Mouse (Mus musculus) Patski (cell line): ENCODE results near the gene Ncoa5. TPM values are rescaled to one million over a fixed set of nuclear protein-coding genes. Genes with fewer than 3 reads are reported as not detected.

Experiments
- ATAC-seq: fragments of 100-300 bp; one replicate; pipeline ENCODE4 v1.8.0; 2021
- CTCF ChIA-PET: fragments of 350-600 bp; sonication (Branson Sonifier 250); formaldehyde crosslinking; loops from one replicate; lab custom pipeline; 2022; ENCODE audit warnings: inconsistent platforms; lab: Charles Lee
- POLR2A ChIA-PET: fragments of 350-600 bp; sonication (Branson Sonifier 250); formaldehyde crosslinking; loops from one replicate; lab custom pipeline; 2022; ENCODE audit warnings: antibody characterized with exemption, inconsistent platforms; lab: Charles Lee
- DNase-seq: peaks from one replicate; pipeline ENCODE4 v3.0.0-alpha.2; 2011; ENCODE audit warnings: low read depth, low spot score
- H3K27me3 ChIP-seq: fragments of 371-371 bp; one replicate; pipeline ENCODE4 v1.5.1; 2021
- CTCF ChIP-seq: fragments of 100-300 bp; IDR thresholded peaks from one replicate; pipeline ENCODE4 v1.5.1; 2021
- in situ Hi-C: fragments of 300-500 bp; cut with MboI; formaldehyde crosslinking; loops from 3 replicates; pipeline ENCODE4 v1.11.1; 2018; ENCODE audit warnings: low pct_unique_long_range_greater_than_20kb, mixed read lengths
- polyA plus RNA-seq: library from polyadenylated mRNA; unstranded; gene quantifications from one replicate; pipeline ENCODE4 v1.2.3, GENCODE M21; 2021

Ncoa5 gene
- polyA plus RNA-seq = 40.0 TPM

GRCm38 (mm10) chr2:165034131-165035057 is at the start of gene Ncoa5:
Ncoa5 (minus strand) TSS chr2:165034867.
- POLR2A ChIA-PET = interaction anchor here (0.6 to 1.5 kb wide), 3 partner anchors 9 to 66 kb away, joined by 4 to 5 read pairs (median 5); no protein-coding TSS in a partner anchor
- peaks cover 7% of the 10 kb centered on the region for H3K27me3 ChIP-seq
- TF ChIP-seq CTCF = peak; percentile 39
- peak; percentile 50 for DNase-seq
- in situ Hi-C loops = no loop called here
- peak; percentile 86 for ATAC-seq
- CTCF ChIA-PET = interaction anchor here (1.1 to 2.1 kb wide), 3 partner anchors 10 to 18 kb away, joined by 3 to 8 read pairs (median 3); no protein-coding TSS in a partner anchor

- TF ChIP-seq CTCF = no peak
- CTCF ChIA-PET = interaction anchor here (1.2 kb wide), 1 partner anchor 10 kb away, joined by 3 read pairs; no protein-coding TSS in a partner anchor
- POLR2A ChIA-PET = no interaction called here
- in situ Hi-C loops = loop anchor here (25.0 kb wide), 1 partner anchor 381 kb away; the partner anchor contains the start of gene Slc13a3
- peaks cover 34% of the 10 kb centered on the region for H3K27me3 ChIP-seq
- no peak for DNase-seq
- no peak for ATAC-seq
Measured at GRCm38 (mm10) chr2:165081257-165081656, 46.6 kb upstream of the Ncoa5 start.

GRCm38 (mm10) chr2:165080657-165081056 is 46.0 kb upstream of the Ncoa5 start:
- CTCF ChIA-PET = interaction anchor here (1.2 kb wide), 1 partner anchor 10 kb away, joined by 3 read pairs; no protein-coding TSS in a partner anchor
- DNase-seq (no peak), ATAC-seq (no peak)
- POLR2A ChIA-PET = no interaction called here
- peaks cover 34% of the 10 kb centered on the region for H3K27me3 ChIP-seq
- in situ Hi-C loops = loop anchor here (25.0 kb wide), 1 partner anchor 382 kb away; the partner anchor contains the start of gene Slc13a3
- TF ChIP-seq CTCF = no peak

- ATAC-seq = no peak
- POLR2A ChIA-PET = no interaction called here
- in situ Hi-C loops = loop anchor here (5.0 to 25.0 kb wide), 2 partner anchors 194 to 384 kb away; partner anchors contain the start of gene Slc13a3
- TF ChIP-seq CTCF = no peak
- H3K27me3 ChIP-seq = peaks cover 28% of the 10 kb centered on the region
- CTCF ChIA-PET = no interaction called here
- no peak for DNase-seq
Measured at GRCm38 (mm10) chr2:165078605-165079004, 43.9 kb upstream of the Ncoa5 start.

GRCm38 (mm10) chr2:165078045-165078444 is 43.4 kb upstream of the Ncoa5 start:
- in situ Hi-C loops = loop anchor here (5.0 to 25.0 kb wide), 2 partner anchors 194 to 384 kb away; partner anchors contain the start of gene Slc13a3
- CTCF ChIA-PET = no interaction called here
- ATAC-seq = no peak
- no peak for TF ChIP-seq CTCF
- DNase-seq = no peak
- peaks cover 28% of the 10 kb centered on the region for H3K27me3 ChIP-seq
- POLR2A ChIA-PET = no interaction called here

- in situ Hi-C loops = loop anchor here (5.0 to 25.0 kb wide), 2 partner anchors 195 to 385 kb away; partner anchors contain the start of gene Slc13a3
- ChIA-PET POLR2A (no interaction called here), CTCF (no interaction called here)
- no peak for TF ChIP-seq CTCF
- peaks cover 35% of the 10 kb centered on the region for H3K27me3 ChIP-seq
- ATAC-seq (no peak), DNase-seq (no peak)
Measured at GRCm38 (mm10) chr2:165077055-165077454, 42.4 kb upstream of the Ncoa5 start.

- CTCF ChIA-PET = interaction anchor here (0.9 to 2.4 kb wide), 4 partner anchors 200 to 290 kb away, joined by 3 to 8 read pairs (median 6); no protein-coding TSS in a partner anchor
- ATAC-seq = no peak
- POLR2A ChIA-PET = no interaction called here
- DNase-seq = no peak
- peaks cover 30% of the 10 kb centered on the region for H3K27me3 ChIP-seq
- TF ChIP-seq CTCF = peak; percentile 88
- in situ Hi-C loops = loop anchor here (5.0 to 25.0 kb wide), 3 partner anchors 197 to 387 kb away; partner anchors contain the start of gene Slc13a3
Measured at GRCm38 (mm10) chr2:165074937-165075336, 40.3 kb upstream of the Ncoa5 start.

GRCm38 (mm10) chr2:165074081-165074884 is 39.6 kb upstream of the Ncoa5 start:
- TF ChIP-seq CTCF = no peak
- ChIA-PET POLR2A (interaction anchor here (0.5 kb wide), 1 partner anchor 112 kb away, joined by 3 read pairs; no protein-coding TSS in a partner anchor), CTCF (interaction anchor here (1.2 to 2.4 kb wide), 3 partner anchors 203 to 291 kb away, joined by 4 to 8 read pairs (median 7); no protein-coding TSS in a partner anchor)
- in situ Hi-C loops = loop anchor here (5.0 kb wide), 1 partner anchor 288 kb away; no protein-coding TSS in a partner anchor
- H3K27me3 ChIP-seq = peaks cover 26% of the 10 kb centered on the region
- no peak for DNase-seq
- ATAC-seq = no peak

GRCm38 (mm10) chr2:165073381-165073781 is 38.7 kb upstream of the Ncoa5 start:
- ATAC-seq (no peak), DNase-seq (no peak)
- H3K27me3 ChIP-seq = peaks cover 20% of the 10 kb centered on the region
- ChIA-PET POLR2A (no interaction called here), CTCF (interaction anchor here (0.7 to 2.3 kb wide), 3 partner anchors 203 to 267 kb away, joined by 3 to 8 read pairs (median 3); no protein-coding TSS in a partner anchor)
- in situ Hi-C loops = loop anchor here (5.0 kb wide), 1 partner anchor 289 kb away; no protein-coding TSS in a partner anchor
- TF ChIP-seq CTCF = no peak
